Mouse (Mus musculus) stomach, postnatal 0 days (tissue): ENCODE data around the gene Cby1.

Source experiments
- CTCF ChIP-seq: IDR thresholded peaks from 2 replicates; pipeline ENCODE4 v1.5.1; 2016; ENCODE audit warnings: antibody characterized with exemption, low read depth, mild to moderate bottlenecking, moderate library complexity
- EP300 ChIP-seq: optimal IDR thresholded peaks from 2 replicates; pipeline ENCODE3; 2016; ENCODE audit warnings: antibody characterized with exemption

DNA sequence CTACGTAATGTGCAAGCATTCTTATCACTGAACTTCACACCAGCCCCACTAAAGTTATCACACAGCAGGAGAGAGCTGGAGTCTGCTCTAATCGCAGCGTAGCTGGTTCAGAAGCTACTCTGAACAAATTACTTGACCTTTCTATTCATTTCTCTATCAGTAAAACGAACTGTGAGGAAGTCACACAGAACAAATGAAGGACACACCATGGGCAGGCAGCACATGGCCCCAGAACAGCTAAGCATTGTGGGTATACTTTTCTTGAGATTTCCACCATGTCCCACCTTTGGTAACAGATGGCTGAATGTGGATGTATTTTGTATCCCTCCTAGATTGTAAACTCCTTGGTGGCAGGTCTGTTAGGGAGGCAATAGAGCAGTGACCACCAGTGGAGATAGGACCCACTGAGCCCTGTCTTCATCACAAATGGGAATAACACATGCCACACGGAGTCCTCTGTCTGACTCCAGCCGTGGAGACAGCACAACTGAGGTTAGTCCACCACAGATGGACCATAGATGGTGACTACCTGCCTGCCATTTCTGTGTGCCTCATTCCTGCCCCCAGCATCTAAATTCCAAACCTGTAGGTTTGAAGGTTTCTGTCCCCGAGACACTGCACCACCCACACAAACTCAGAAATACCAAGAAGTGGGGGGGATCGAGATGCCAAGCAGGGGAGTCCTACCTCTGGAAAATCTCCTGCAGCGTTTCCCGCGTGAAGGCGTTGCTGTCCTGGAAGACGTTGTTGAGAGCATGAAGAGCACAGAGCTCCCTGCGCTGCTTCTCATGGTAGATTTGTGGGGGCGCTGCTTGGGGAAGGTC, 27.3 kb downstream of the Cby1 start:
- TF ChIP-seq CTCF: no peak
- TF ChIP-seq EP300: no peak
